Mouse (Mus musculus): Measurements from ENCODE around the gene Tkfc. TPM values are rescaled to one million over a fixed set of nuclear protein-coding genes. Genes with fewer than 3 reads are reported as not detected.

Tkfc gene
- 10 to 100 TPM; 10.3 to 11.1 TPM for total RNA-seq (2021)

DNA sequence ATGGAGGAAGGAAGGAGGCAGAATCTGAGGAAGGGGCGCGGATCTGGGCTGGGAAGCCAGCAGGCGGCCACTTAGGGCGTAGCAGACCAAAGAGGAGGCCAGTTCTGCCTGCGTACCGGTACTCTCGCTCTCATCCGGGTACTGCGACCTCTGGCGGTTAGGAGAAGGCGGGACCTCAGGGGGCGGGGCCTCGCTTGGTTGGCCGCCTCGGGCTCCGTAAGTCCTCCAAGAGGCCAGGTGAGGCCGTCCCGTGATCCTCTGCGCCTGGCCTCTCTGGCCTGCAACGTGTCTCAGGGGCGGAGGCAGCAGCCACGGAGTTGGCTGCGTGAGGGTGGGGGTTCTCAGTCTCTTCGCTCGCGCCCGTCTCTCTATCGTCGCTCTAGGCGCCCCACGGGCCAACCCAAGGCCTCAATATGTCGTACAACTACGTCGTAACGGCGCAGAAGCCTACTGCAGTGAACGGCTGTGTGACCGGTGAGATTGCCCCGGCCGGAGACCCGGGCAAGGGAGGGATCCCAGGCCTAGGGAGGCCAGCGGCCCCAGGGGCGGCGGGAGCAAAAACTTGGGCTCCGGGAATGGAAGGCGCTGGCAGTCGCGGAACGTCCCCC lies at the start of gene Tkfc, which contains the start of gene Ddb1:
TSS of gene Tkfc (minus strand) at position 362 of the 608 bp plus-strand sequence.
TSS of gene Ddb1 (plus strand) at position 35 of the 608 bp plus-strand sequence.
- peak; percentile 99 to 100 for DNase-seq
- intact Hi-C loops (cut with DNase I) = loop anchor here (1.0 kb wide), 1 partner anchor 50 kb away; no protein-coding TSS in a partner anchor

DNA sequence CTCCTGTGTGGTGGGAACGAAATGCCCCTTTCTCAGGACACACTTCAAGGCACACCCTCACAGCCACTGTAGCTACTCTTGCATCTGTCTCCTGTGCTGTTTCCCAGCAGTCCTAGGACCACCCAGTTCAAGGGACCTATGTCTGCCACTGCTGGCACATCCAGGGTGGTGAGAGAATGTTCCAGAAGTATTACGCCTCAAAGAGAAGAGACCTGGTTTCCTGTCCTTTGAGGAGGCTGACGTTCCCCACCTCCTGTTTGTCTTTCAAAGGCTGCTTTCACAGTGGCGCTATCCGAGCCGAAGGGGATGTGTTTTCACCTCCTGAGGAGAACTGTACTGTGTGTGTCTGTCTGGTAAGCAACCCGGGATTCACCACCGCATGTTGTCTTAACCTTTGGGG lies 42.7 kb upstream of the Tkfc start:
- intact Hi-C loops (cut with DNase I) = no loop called here
- DNase-seq = no peak

DNA sequence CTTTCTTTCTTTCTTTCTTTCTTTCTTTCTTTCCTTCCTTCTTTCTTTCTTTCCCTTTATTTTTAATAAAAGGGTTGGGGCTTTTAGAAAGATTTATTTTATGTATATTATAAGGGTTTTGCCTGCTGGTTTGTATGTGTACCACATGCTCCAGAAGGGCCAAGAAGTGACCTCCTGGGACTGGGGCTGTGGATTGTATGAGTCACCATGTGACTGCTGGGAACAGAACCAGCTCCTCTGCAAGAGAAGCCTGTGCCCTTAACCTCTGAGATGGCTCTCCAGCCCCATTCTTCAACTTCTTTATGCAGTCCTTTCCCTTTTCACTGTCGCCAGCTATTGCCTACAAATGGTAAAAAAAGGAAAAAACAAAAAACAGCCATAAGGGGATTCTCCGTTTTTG lies 40.2 kb upstream of the Tkfc start:
- DNase-seq = peak; percentile 34 to 47
- intact Hi-C loops (cut with DNase I) = no loop called here

DNA sequence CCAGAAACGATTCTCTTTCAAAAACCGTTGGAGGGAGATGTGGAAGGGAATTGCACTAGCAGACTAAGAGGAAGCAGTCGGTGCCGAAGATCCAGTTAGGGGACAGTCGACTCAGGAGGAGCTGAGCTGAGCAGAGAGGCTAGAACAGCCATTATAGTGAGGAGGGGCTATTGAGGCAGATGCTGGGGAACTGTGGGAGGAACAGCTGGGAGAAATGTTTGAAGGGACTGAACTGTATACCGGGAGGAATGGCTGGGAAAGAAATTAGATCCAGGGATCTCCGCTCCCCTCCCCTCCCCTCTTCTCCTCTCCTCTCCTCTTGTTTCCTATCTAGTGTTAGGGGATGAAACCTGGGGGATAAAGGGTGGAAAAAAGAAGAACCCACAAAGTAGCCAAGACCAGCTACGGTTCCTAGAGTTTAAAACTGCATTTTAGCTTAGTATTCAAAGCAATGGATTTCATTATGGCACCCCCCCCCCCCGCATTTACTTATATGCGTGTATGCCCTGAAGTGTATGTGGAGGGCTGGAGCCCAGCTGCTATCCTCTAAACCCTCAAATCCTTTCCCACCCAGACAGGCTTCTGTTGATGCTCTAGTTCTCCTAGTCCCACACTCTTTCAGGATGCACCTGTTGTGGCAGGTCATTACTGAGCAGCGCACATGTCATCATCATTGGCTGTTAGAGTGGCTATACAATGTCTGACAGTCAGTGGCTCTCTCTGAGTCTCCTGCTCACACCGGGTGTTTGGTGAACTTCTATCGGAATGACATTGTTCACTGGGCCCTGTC lies 35.3 kb upstream of the Tkfc start:
- no peak for DNase-seq
- intact Hi-C loops (cut with DNase I) = no loop called here

DNA sequence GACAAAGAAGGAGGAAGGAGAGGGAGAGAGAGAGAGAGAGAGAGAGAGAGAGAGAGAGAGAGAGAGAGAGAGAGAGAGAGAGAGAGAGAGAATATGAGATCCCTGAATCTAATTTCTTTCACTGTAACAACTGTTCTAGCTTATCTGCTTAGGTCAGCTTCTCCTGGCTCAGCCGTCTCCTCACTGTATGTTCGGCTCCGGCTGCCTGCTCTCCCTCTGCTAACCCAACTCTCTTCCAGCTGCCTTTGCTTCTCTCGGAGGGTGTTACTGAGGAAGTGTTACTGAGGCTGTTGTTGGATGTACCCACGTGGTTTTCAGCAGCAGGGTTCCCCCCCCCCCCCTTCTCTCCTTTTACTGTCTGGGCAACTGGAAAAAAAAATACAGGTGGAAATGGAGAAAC lies 34.6 kb upstream of the Tkfc start:
- DNase-seq = no peak
- intact Hi-C loops (cut with DNase I) = no loop called here

DNA sequence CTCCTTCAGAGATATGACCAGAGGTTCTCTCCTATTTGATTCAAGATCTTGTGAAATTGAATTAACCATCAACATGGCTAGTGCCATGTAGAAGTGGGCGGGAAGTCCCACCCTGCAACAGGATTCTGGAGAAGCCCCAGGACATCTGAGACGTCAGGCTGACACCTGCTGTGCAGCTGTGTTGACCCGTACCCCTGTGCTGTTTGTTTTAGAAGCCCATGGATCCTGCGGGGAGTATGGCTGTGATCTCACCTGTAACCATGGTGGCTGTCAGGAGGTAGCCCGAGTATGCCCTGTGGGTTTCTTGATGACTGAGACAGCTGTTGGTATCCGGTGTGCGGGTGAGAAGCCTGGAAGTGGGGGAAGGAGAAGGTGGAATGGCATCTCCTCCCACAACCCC lies 32.4 kb upstream of the Tkfc start:
- no peak for DNase-seq
- intact Hi-C loops (cut with DNase I) = no loop called here

DNA sequence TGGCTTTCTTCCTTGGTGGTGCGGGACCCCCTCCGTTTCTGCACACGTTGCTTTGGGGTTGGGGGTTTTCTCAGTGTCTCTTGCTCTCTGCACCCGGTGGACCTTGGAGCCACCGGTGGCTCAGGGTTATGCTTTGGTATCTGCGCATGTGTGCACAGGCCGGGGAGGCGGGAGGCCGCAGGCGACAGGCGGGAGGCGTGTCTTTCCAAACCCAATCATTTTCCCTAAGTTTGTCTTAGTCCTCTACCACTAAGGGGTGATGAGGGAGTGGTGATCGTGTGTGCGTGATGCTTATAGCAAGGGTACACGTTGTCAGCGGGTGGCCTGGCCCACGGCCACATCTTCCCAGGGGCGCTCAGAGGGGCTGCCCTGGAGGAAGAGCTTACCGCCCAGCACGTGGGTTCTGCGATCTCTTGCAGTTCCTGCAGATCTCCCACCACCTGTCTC lies 29.4 kb upstream of the Tkfc start:
- peak; percentile 55 to 67 for DNase-seq
- intact Hi-C loops (cut with DNase I) = no loop called here

DNA sequence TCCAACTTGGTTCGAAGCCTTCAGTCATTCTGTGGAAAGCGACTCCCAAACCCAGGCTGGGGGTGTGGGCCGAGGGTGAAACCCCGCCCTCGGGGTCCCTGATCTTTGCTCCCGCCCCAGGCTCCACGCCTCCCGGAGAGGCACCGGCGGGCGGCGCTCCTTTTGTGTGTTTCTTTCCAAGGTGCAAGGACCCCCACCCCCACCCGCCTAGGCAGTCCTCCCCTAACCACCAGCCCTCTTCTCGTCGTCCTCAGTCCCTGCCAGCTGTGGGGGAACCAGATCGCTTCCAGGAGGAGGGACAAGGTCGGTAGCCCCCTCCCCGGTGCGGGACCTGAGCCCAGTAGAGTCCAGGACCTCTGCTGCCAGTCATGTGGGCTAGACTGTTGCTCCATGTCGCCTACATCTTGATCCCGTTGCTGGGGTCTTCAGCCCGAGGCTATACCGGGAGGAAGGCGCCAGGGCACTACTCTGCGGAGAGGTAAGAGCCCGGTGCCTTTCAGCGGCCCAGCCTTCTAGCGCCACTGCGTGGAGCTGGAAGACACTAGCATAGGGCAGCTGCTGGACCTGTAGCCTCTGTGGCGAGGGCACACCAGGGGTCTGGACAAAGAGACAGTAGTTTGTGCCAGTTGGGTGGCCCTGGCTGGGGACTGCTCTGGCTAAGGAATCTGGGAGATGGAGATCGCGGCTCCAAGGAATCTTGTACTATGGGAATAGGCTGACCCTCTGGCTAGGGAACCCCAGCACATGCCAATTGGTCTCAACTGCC lies 28.8 kb upstream of the Tkfc start, which contains the start of gene Vwce:
TSS of gene Vwce (plus strand) at position 108 of the 766 bp plus-strand sequence.
- intact Hi-C loops (cut with DNase I) = no loop called here
- DNase-seq = peak; percentile 52 to 57

DNA sequence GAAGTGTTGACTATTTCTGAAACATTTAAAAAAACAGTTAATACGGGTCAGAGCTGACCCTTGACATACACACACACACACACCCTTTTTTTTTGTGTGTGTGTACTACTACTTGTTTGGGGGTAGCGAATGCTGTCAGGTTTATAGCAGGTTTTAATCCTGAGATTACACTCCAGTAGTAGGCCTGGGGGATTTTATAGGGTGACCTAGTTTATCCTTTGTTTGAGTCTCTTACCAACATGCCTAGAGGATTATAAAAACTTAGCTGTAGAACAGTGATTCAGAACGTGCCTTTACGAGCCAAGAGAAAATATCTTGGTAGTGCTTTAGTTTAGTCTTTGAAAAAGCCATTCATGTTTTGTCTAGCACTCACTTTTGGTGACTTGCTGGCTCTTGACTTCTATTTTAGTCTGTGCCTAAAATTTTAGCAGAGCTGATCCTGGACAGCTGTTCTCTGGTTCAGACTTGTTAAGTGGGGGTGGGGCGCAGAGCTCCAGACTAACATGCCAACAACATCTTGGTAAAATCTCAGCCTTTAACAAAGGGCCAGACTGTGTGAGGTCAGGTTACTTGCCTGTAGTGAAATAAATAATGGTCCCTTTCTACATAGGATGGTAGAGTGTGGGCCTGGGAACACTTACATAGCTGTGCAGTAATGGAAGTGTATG lies 3.3 kb upstream of the Tkfc start:
- peak in 1 of 2 experiments; percentile 16 for DNase-seq
- intact Hi-C loops (cut with DNase I) = no loop called here

DNA sequence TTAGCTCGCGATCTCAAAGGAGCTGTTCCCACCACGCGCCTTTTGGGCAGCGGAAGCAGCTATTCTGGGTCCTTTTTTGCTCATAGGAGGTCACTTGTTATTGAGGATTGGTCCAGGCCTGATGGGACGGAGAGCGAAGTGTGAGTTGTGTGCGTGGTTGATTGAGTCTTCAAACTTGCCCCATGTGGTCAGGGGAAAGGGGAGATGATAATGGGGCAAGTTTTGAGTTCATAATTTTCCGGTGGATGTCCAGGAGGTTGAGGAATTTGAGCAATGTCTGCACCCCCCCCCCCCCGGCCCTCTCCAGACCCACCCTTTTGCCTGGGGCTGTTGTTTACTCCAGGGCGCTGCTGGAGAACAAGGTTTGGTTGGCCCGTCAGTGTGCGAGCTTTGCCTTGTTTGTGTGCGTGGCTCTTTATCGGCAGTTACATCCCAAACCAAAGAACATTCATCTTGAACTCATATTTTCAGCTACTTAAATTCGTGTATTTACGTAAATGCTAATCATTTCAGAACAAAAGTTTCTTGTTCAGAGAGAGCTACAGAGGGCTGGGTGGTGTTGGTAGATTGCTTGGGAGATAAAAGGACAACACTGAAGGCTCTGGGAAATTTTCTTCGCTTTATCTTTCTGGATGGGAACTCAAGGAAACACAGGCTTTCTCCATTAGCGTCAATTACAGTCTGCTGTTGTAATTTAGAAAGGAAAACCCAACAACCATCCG lies 608 bp upstream of the Tkfc start:
- DNase-seq = no peak

DNA sequence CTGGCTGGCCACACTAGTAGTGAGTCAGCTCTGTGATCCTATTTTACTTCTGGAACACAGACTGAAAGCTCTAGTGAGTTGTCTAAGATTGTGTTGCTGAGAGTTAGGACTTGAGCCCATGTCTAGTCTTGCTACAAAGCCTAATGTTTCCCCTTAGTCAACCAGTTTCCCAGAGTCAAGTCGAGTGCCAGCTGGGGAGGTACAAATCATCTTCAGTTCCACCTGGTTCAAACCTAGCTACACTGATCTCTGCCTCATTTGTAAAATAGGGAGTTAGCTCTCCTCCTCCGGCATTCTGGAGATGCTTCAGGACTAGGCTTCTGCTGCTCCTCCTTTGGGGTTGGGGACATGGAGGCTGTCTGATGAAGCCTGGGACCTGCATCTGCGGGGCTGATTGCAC lies 920 bp downstream of the Tkfc start:
- peak in 1 of 2 experiments; percentile 8 for DNase-seq
- intact Hi-C loops (cut with DNase I) = no loop called here

More for the DNA sequence above, 608 bp upstream of the Tkfc start:
- intact Hi-C loops (cut with DNase I) = loop anchor here (1.0 kb wide), 1 partner anchor 51 kb away; no protein-coding TSS in a partner anchor

DNA sequence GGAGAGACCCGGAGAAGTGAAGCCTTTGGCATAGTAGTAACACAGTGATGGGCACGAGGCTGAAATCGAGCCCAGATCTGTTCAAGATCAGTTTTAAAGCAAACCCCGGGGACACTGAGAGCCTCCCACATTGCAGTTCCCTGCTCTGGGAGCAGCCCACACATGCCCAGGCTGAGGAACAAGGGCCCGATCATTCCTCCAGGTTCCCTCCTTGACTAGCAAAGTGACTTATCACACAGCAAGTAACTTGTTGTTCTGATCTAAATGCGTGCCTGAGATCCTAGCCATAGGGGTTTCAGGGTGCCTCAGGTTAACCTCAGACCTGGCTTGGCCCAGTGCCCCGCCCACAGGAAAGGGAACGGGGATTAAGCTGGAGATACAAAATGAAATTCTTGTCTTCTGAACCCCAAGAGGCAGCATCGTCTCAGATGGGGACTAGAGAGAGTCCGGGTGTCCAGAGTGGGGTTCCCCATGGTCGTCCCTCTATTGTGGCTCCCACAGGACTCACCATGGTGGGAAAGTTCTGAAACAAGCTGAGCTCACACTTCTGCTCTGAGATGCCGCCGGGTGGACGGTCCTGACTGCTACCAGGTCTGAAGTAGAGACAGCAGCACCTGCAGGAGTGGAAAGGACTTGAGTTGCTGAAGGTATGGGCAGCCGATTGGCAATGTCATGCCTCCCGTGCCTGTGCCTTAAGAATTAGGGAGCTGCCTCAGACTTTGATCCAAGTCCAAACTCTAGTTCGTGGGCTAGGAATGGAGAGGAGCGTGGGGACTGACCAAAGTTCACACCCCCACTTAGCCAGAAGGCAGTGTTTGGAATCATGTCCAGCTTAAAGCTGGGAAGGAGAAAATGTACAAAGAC lies 1.6 kb downstream of the Tkfc start:
- DNase-seq = peak; percentile 6 to 9
- intact Hi-C loops (cut with DNase I) = loop anchor here (1.0 kb wide), 1 partner anchor 27 kb away; the partner anchor contains the start of genes Cyb561a3 and Tmem138

DNA sequence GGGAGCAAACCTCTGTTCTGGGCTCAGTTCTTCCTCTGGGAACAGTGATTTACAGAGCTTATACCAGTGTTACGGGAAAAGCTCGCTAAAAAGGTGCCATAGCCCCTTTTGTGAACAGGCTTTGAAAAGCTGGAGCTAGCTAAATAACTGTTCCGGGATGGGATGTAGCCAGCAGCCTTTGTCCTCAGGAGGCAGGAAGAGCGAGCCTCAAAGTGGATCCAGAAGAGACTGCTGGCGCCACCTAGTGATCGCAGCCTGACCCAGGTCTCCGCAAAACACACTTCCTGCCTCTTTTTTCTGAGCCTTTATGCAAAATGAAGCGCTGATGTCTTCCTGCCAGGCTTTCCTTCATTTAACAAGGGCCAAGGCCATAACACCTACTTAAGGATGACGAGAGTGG lies 2.7 kb downstream of the Tkfc start:
- intact Hi-C loops (cut with DNase I) = loop anchor here (1.0 kb wide), 1 partner anchor 25 kb away; the partner anchor contains the start of genes Cyb561a3 and Tmem138
- peak; percentile 92 to 94 for DNase-seq

DNA sequence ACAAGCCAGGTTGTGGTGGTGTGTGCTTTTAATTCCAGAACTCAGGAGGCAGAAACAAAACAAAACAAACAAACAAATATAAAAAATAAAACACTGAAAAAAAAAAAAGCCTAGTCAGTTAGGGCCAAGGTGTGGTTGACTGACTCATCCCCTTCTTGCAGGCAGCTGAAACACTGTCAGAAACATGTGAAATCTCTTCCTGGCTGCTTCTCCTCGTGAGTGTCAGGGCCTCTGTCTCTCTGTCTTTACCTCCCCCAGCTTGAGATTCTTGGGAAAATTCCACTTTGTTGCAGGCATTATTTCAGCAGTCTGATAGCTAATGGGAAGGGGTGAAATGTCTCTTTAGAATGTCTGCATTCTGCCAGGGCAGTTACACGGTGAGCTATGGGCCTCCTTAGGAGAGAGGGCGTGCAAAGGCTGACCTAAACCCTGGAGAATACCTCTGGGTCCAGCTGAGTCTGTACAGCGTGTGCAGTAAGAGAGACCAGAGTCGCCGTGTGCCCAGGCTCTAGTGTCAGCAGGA lies 3.1 kb downstream of the Tkfc start:
- intact Hi-C loops (cut with DNase I) = no loop called here
- no peak for DNase-seq

DNA sequence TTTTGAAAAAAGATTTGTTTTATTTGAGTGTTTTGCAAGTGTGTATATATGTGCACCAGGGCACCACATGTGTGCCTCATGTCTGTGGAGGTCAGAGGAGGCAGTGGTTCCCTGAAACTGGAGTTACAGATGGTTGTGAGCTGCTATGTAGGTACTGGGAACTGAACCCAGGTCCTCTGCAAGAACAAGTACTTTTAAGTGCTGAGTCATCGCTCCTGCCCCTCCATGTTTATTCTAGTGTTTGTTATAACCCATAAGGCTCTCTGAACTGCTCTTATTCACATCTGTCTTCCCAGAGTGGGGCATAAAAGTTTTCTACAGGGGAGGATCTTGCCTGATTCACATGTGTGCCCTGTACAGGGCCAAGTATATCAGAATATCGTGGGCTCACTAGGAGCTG lies 5.8 kb downstream of the Tkfc start:
- intact Hi-C loops (cut with DNase I) = no loop called here
- DNase-seq = no peak

DNA sequence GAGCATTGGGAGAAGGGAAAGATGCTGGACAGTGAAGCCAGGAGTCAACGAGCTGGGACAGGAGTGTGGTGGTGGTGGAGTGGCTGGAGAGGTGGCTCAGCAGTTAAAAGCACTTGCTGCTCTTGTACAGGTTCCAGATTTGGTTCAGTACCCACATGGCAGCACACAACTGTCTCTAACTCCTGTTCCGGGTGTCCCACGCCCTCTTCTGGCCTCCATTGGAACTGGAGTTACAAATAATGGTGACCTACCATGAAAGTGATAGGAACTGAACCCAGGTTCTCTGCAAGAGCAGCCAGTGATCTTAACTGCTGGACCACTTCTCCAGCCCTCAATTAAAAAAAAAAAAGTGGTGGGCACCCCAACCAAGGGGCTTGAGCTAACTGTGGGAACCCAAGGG lies 7.3 kb downstream of the Tkfc start:
- no peak for DNase-seq
- intact Hi-C loops (cut with DNase I) = no loop called here

DNA sequence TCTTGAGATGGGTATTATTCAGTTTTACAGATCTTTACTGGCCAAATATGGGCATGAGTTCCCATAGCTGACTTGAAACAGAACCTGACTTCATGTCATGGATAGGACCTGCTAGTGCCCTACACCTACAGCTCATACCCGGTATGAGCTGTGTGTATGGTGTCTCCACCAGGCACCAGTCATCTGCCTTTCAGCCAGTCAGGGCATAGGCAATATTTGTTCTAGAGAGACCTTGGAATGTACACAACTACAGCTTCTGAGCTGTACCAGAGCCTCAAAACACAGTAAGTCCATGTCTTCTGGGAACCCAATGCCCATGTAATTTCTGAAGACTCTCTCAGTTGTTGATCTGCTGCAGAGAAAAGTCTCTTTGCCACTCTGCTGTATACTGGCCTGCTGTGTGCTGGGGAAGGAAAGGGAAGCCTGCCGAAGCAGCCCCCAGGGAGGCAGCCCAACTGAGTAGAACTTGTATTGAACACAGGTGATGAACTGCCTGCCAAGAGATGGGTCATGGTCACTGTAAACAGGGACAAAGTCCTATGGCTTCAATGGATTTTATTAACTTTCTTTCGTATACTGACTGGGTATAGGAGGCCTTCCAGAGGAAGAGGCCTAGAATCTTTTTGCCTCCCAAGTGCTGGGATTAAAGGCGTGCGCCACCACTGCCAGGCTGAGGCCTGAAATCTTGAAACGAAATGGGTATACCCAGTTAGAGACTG lies 13.6 kb downstream of the Tkfc start:
- intact Hi-C loops (cut with DNase I) = no loop called here
- no peak for DNase-seq

DNA sequence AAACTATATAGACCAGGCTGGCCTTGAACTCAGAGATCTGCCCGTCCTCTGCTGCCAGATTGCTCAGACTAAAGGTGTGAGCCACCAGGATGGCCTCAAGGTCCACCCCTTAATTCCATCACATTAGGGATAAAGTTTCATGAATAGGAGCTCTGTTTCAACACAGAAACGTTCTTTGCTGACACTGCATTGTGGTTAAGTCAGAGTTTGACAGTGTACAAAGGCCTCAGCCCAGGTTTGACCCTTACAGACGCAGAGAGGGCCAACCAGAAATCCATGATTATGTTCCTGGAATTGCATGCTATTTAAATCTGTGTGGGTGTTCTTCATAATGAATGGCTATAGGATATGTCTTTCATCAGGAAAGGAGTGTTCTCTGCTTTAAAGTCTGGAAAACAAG lies 15.2 kb downstream of the Tkfc start:
- intact Hi-C loops (cut with DNase I) = no loop called here
- DNase-seq = no peak
